Mouse (Mus musculus): ENCODE data around the gene Pole.

- TF ChIP-seq FLI1 (IDR thresholded peaks at IDR 0.05; ENCODE audit: low read length) (no peak), GATA1 (IDR thresholded peaks at IDR 0.05; ENCODE audit: borderline replicate concordance, low read length) (no peak)
Observed at GRCm38 (mm10) chr5:110276910-110277309, 9.2 kb upstream of the Pole start.
